Mouse (Mus musculus) forebrain, embryonic 15.5 days (tissue): ENCODE results near the gene Gm3839. TPM values are rescaled to one million over a fixed set of nuclear protein-coding genes. Genes with fewer than 3 reads are reported as not detected.

ENCODE experiments used
- microRNA-seq: library from miRNA; unstranded; fragments of <30 nt; microRNA quantifications from one replicate; pipeline ENCODE4, GENCODE M21; 2016
- polyA plus RNA-seq: library from polyadenylated mRNA; unstranded; fragments of >200 nt; fragmentation: Nextera tagmentation; extraction: Ambion mirVana; gene quantifications from 2 replicates; pipeline ENCODE4 v1.2.1, GENCODE M21; 2015

The Gm3839 gene
- polyA plus RNA-seq, 1 experiment from 2014 or later: 1.5 TPM

Small RNAs within 50 kb of the gene (microRNA-seq; reads per million reads assigned to microRNA genes)
- not detected for gene Mir5124b

Other genes with a start within 250 kb of the Gm3839 start
- gene Fhit, start 194.7 kb downstream of the Gm3839 start, polyA plus RNA-seq: 5.0 and 6.1 TPM in 2 replicates
- 30.1 and 34.9 TPM in 2 replicates for gene Ptprg, start 196.8 kb upstream of the Gm3839 start, polyA plus RNA-seq